Mouse (Mus musculus) MEL-GATA-1-ER (cell line): ENCODE data around the gene Cpne8.

Experiments used
- DNase-seq: peaks from one replicate; pipeline ENCODE4 v3.0.0-alpha.2; 2012; ENCODE audit warnings: low read depth; ENCODE audit errors: extremely low read depth

The Cpne8 gene

GRCm38 (mm10) chr15:90678985-90679759 is at the start of gene Cpne8:
Gene Cpne8, minus strand, starts transcription at chr15:90679432.
- no peak for DNase-seq

DNA sequence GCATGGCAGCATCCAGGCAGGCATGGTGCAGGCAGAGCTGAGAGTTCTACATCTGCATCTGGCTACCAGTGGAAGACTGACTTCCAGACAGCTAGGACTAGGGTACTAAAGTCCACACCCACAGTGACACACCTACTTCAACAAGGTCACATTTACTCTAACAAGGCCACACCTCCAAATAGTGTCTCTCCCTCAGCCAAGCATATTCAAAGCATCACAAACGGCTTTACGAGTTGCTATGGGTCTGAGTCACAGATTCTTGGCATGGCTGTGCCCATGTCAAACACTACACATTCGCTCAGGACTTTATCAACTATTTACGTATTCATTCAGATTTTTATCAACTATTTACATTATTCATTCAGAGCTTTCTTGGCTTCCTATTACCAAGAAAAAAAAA is 38.5 kb upstream of the Cpne8 start:
- DNase-seq: no peak

DNA sequence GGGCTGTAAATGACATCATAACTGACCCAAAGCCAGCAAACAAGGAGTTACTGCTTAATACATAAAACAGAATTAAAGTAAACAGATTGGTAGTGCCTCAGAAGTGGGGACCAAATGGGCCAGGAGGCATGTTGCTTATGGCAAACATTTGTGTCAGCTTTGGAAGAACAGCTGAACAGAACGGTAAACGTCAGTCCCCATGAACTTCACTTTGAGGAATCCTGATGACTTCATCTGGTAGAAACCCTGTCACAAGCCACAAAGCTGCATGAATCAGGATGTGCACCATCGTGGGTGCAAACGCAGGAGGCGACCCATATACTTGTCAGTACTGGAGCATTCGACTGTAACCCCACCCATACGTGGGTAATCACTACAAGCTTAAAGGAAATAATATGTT is 30.1 kb upstream of the Cpne8 start:
- no peak for DNase-seq

DNA sequence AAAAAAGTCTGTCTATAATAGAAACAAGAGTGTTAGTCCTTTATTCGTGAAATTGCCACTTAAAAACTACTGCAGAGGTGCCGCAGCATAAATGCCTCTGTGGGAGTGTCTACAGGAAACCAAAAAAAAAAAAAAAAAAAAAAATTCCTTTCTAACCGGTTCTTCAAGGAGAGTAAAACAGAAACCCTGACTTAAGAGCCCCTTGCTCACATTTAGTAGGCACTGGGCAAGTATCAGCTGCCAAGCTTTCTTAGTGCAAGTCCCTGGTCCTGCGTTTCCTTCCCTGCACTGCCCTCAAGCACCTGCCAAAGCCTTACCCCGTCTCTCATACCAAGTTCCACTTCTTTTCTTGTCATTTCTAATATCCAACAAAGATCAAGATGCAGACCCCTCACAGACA is 25.1 kb upstream of the Cpne8 start:
- no peak for DNase-seq

DNA sequence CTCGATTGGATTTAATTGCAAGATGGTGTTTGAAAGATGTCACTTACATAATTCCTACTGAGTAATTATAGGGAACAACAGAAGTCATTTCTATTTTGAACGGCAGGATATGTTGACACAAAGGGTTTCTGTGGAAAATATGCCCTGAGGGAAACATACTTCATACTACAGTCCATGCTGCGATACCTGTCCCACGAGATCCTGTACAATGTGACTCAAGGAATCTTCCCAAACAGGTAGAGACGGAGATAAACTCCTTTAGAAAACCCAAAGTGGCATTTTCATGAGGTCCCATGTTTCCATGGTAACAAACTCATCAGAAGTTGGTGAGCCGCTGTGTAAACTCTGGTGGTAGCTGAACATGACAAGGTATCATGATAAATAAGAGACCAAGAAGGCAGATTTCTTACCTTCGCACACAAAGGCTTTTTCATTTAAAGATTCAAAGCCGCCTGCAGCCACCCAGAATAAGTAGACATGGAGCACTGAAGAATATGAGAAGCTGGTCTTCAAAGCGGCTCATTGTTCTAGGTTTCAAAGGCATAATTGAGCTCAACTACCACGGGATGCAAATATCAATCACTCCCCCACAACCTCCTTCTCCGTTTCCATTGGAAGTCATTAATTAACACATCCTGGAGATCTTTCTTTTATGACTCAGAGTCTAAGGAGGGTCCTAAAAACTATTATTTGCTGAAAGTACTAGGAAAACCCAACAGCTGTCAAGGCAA is 24.4 kb upstream of the Cpne8 start:
- DNase-seq: no peak

- no peak for DNase-seq
Measured at GRCm38 (mm10) chr15:90686770-90687169, 7.5 kb upstream of the Cpne8 start.

DNA sequence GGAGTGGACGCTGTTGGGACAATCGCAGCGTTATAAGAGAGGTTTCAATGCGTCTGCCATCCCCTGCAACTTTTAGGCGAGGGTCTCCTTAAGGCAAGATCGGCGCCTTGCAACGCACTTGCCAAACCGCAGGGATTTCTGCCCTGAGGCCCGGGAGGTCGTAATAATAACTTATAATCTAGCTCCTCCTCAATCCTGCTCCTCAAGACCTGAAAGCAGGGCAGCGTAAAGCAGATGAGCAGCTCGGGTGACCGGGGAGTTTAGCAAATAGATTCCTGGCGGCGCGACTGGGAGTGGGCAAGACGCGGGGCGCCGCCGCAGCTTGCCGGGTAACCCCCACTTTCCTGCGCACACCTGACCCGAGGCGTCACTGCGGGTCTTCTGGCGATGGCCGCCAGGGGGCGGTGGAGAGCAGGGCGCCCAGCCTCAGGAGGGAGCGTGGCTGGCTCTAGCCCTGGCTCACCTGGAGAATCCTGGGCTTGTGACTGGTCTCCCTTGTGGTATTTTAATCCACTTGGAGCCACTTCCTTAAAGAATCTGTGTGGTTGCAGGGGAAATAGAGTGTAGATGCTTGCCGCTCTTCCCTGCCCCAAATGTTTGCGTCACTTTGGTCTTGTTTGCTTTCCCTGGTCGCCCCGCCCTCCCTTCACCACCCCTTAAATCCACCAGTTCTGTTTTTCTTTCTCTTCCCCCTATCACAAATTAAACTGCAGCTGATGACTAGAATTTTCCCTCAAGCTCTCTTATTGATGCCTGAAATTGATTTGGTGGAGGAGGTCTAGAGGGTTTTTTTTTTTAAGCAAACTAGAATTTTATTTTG is 738 bp upstream of the Cpne8 start:
- DNase-seq: no peak

- DNase-seq: no peak
Measured at GRCm38 (mm10) chr15:90678488-90678887, 744 bp downstream of the Cpne8 start.

DNA sequence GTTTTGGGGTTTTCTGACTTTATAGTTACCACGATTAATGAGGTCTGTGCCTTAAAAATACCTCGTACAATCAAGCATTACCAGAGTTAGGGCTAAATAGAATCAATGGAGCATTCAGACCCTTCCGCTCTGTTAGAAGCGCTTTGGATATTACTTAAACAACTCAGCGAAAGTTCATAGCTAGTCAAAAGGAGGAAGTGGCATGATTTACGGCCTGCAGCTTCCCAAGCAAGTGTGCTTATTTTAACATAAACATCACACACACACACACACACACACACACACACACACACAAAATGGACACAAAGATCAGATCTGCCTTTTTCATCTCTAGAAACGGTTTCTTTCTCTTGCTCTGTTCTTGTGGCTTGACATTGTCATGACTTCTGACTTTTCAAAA is 9.7 kb downstream of the Cpne8 start:
- DNase-seq: no peak

DNA sequence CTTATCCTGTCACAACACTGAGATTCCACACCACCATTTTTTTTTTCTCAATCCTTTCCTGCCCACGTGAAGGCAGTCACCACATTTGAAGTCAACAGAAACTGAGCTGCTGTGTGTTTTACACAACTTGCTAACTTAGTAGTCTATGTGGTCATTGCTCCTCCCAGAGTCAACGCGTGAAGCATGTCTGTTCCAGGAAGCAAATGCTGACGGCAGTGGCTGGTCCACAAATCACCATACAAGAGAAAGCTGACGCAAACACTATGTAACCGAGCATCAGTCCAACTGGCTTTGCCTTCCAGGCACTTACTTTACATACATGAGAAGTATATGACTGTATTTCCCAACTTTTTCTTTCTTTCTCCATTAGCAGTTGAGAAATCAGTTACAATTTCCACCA is 12.3 kb downstream of the Cpne8 start:
- no peak for DNase-seq

DNA sequence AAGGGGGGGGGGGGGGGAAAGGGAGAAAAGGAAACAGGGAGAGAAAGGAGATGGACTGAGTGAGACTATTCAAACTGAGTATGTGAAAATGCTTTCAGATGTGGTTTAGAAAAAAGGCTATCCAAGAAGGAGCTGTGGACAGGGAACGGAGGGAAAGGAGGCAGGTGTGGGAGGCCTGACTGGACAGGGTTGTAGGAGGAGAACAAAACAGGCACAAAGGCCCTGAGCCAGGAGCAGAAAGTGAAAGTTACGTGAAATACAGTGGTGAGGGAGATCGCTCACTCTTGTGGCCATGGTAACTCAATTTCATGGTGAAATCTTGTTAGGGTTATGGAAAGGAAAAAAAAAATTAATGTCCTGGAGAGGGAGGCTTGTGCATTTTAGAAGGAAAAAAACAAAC is 14.6 kb downstream of the Cpne8 start:
- no peak for DNase-seq

DNA sequence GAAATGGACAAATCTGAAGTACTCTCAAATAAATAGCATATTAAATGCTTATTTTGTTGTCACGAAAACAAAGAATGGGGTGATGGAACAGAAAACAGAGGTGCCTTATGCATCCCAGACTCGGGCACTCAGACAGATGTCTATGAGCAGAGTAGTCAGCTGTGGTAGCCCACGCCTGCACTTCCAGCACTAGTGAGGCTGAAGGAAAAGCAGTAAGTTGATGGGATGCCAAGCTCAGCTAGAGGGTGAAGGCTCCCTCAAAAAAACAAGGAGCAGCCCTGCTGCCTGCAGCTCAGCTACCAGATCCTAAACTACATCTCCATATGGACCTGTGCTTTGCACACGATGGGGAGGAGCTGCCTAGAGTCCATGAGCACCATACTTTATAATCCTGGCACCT is 15.6 kb downstream of the Cpne8 start:
- DNase-seq: no peak

- DNase-seq: no peak
Measured at GRCm38 (mm10) chr15:90660723-90661122, 18.5 kb downstream of the Cpne8 start.

GRCm38 (mm10) chr15:90658053-90658452 is 21.2 kb downstream of the Cpne8 start:
- no peak for DNase-seq

- no peak for DNase-seq
Measured at GRCm38 (mm10) chr15:90656521-90656920, 22.7 kb downstream of the Cpne8 start.

GRCm38 (mm10) chr15:90647011-90647577 is 32.1 kb downstream of the Cpne8 start:
- no peak for DNase-seq

- no peak for DNase-seq
Measured at GRCm38 (mm10) chr15:90646326-90646725, 32.9 kb downstream of the Cpne8 start.

DNA sequence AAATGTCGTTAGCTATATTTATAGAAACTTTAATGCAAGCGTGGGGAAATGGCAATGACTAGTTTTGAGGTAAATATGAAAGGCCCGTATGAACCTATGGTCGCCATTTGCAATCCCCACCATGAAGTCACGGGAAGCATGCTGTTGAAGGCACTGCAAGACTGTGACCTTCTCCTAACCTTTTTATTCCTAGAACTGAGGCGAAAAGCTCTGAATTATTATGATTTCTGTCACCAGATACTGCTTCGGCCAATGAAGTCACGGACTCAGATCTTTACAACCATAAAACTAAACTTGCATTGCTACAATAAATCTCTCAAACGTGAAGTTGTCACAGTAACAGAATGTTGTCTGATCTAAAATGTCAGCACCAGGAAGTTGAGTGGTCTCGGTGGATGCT is 33.4 kb downstream of the Cpne8 start:
- DNase-seq: no peak

GRCm38 (mm10) chr15:90624201-90624600 is 55.0 kb downstream of the Cpne8 start:
- DNase-seq: no peak

DNA sequence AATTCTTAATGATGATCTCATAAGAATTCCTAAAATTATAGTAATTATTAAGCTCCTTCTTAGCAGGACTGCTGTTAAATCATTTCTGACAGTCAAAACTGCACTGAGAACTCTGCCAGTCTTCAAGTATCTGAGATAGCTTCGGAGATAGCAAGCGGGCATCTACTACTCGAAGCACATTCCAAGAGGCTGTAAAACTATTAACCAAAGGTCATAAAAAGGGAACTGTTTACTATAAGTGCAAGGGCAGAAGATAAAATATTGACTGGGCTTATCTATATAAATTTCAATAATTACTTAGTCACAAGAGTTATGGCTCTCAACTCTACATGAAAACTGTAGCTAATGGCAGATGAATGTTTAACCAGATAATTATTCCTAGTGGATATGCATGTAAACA is 57.2 kb downstream of the Cpne8 start:
- DNase-seq: no peak

- no peak for DNase-seq
Measured at GRCm38 (mm10) chr15:90619736-90620135, 59.5 kb downstream of the Cpne8 start.
